Mouse (Mus musculus) small intestine, adult 2 months (tissue): ENCODE data around the gene Lmod2.

Source experiments
- CTCF ChIP-seq: fragments of 200-500 bp; IDR thresholded peaks from 2 replicates; pipeline ENCODE4 v1.5.1; 2012; ENCODE audit warnings: low read depth, mild to moderate bottlenecking, control low read depth, inconsistent platforms, low read length, moderate library complexity, mixed read lengths; ENCODE audit not compliant: insufficient replicate concordance, insufficient read length; ENCODE audit errors: extremely low read depth
- POLR2A ChIP-seq: fragments of 200-500 bp; IDR thresholded peaks from 2 replicates; pipeline ENCODE4 v1.6.1; 2012; ENCODE audit warnings: low read depth, mild to moderate bottlenecking, control low read depth, inconsistent platforms, low read length, moderate library complexity

DNA sequence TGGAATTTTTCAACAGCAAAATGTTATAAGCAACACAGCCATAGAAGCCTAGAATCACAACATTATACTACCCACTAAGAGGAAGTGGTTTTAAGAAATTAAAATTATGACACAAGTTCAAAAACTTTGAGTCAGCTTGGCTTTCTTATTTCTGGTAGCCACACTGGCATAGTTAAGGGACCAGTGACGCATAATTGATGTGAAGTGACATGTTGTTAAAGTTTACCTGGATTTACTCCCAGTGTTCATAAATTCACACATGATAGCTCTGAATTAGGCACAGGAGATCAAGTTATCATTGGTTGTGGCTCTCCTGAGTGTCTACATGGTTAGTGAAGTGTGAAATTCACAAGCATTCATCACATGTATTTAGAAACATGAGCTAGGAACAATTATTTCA is 32.7 kb upstream of the Lmod2 start:
- TF ChIP-seq CTCF = no peak
- no peak for TF ChIP-seq POLR2A
